Mouse (Mus musculus) kidney, adult 11 months (tissue): ENCODE measurements at regions not wholly inside any gene's neighbourhood (a gene's known extent, or its start where the extent isn't known, plus 50 kb on each side); places are given as distances from the start of the nearest gene placed in this dataset.
A peak's percentile ranks its signal among the peaks of the same experiment; 100 is the strongest.

ENCODE experiments used
- DNase-seq: peaks from one replicate; pipeline ENCODE4 v3.0.0; 2022

DNA sequence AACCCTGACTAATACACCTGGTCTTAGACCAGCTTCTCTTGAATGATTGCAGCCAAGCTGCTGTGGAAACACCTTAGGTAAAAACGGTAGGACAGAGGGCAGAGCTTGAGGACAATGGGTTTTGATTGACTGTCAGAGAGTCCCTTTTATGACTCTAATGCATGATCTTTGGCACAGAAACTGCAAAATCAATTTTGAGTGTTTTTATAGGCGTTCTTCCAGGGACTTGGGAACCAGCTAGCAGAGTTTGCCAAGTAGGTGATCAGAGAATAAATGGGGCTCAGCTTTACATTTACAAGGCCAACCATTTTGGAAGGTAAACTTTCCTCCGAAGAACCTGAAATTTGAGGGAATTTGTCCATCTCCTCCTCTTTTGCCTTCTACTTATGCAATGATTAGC, 213.6 kb upstream of the Far2 start:
- DNase-seq, result no peak

DNA sequence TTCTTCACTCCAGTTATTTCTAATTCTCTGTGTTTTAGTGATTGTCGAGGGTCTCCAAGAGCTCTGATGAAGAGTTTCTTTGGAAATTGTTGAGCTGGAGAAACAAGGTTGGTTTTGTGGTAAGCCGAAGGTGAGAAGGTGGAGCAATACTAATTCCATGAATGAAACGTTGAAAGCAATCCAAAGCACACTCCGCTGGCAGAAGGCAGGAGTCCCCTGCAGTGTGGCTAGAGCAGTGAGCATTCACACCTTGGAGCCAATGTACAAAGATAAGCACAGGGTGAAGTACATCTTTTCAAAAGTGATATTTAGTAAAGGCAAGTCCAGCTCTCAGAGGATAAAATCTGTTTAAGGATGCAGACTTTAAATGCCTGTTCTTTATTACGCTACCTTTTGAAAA, 208.2 kb upstream of the Far2 start:
- DNase-seq, result no peak

DNA sequence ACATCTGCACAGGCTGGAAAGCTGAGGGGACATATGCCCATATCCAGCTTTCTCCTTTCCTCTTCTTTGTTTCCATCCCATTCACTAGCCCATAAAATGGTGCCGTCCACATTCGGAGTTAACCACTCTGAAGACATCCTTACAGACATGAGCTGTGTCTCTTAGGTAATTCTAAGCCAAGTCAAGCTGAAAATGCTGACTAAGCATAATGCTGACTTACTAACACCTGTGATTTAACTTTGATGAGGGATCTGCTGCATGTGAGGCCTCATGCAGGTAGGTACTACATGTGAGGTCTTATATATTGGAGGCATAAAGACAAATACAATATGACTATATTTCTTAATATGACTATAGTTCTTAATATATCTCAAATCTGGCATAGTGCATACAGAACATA, 197.1 kb upstream of the Far2 start:
- no peak for DNase-seq

DNA sequence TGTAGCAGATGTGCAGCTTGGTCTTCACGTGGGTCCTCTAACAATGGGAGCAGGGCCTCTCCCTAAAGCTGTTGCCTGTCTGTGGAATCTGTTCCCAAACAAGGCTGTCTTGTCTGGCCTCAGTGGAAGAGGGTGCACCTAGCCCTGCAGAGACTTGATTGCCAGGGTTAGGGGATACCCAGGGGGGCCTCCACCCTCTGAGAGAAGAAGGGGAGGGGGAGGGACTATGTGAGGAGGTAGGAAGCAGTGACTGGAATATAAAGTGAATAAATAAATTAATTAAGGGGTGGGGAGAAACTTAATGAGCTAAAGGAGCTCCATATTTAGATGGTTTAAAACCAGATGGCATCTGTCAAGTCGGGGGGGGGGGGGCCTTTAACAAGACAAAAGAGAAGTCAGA, 185.9 kb upstream of the Far2 start:
- DNase-seq, result no peak

DNA sequence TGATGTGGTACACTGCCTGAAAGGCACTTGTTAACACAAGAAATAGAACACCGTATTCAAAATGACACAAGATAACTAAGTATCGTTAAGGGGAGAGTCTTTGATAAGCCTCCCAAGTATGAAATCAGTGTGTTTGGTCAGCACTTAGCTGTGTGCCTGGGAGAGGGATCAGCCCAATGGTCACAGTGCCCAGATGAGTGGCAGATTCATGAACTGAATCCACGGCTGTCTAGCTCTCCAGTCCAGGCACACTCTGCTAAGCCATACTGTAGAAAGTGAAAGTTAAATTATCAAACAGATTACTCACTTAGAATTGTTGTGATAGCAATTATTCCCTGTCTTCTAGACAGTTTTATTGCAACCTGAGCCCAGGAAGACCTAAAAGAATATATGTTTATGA, 176.0 kb upstream of the Far2 start:
- DNase-seq, result no peak

DNA sequence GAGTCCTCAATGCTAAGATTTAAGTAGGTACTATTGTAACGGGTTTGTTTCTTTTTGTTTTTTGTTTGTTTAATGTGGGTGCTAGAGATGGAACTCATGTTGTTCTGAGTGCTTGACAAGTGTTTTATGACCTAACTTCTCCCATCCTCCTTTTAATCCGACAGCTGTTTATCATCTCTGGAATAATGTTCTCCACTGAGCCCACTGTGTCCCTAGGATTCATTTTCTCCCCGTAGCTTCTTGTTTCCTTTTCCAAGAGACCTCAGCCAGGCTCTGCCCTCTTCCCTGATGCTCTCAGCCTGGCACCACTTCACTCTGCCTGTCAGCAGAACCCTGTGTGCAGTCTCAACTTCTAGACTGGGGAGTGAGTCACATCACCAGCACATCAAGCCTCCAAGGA, 173.9 kb upstream of the Far2 start:
- DNase-seq, result no peak

DNA sequence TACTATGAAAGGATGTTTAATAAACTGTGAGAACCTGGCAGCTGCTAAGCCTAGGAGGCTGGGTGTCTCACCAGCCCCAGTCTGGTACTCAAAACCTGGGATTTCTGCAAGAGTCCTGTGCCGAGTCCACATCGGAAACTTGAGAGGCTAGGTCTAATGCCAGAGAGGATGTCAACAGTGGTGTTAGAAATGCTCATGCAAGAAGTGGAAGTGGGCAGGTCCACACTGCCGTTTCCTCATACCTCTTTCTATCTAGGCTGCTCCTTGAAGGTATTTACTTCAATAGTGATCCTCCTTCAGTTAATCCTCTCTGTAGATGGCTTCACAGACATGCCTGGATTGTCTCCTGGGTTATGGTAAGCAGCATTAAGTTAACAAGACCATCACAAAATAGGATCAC, 168.6 kb upstream of the Far2 start:
- DNase-seq, result no peak

DNA sequence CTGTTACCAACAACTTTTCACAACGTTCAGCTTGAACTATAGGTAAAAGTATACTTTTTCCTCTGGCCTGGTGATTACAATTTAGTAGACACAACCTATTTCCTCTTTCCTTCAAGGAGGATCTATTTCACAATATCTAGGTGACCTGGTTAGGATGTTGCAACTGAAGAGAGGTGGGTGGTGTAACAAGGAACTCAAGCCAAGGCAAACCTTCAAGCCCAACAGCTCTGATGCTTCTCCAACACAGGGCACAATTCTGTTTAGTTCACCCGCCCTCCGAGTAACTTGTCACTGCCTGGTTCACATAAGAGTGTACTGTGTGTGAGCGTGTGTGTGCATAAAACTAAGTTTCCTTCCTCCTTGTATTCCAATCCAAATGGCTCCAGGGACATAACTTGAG, 161.2 kb upstream of the Far2 start:
- no peak for DNase-seq

DNA sequence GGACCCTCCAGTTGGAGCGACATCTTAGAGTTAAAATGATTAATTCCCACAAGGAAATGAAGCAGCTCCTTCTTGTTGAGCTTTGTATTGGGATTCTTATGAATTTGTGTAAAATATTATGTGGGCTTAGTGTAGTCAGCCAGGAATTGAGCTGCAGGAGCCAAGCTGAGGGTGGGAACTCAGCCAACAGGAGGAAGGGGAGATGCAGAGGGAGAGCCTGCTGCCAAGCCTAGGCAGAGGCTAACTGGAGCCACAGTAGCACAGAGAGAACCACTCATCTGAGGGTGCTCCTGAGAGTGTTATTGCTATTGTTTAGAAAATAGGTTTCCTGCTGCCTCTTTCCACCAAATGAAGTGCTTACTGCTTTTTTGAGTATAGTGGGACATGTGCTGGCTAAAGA, 127.4 kb upstream of the Far2 start:
- no peak for DNase-seq

DNA sequence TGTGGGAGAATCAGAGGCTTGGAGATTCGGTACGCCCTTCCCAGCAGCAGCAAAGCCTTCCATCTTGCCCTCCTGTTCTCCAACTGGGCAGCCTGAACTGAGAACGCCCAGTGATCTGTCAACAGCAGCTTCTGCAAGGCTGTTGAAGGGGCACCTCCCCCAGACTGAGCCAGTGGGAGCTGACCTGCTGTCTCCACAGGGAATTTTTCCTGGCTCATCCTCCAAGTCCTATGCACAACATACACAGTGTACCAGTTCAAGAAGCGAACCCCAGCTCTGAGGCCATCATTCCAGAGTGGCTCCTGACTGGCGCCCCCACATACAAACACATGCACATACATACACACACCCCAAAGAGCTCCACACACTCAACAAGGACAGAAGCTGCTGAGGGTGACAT, 126.0 kb upstream of the Far2 start:
- DNase-seq, result no peak

DNA sequence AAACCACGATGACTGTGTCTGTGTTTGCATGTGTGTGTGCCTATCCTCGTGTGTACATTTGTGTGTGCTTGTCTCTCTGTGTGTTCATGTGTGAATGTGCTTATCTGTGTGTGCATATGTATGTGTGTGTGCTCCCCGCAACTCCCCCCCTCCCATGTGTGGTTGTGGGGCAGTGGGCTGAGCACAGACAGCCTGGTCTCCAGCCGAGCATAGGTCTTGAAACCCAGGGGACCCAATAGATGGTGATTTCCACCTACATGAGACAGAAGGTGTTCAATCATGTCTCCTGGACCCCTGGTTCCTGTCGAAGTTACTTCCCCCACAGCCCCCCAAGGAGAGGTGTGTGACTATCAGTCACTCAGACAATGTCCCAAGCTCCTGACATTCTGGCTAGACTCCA, 124.6 kb upstream of the Far2 start:
- DNase-seq, result no peak

DNA sequence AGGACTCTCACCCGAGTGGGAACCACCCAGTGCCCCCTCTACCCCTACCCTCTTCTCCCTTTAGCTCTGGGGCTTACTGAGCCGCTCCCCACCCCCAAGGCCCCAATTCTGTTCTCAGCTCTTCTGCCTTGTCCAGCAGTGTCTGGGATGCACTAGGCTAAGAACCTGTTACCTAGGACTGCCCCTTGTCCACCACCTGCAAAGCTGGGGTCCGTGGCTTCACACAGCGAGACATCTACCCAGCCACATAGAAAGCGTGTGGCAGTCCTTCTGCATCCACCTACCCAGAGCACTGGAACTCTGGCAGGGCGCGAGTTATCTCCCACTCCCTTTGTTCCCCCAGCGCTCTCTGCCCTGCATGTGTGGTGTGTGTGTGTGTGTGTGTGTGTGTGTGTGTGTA, 123.8 kb upstream of the Far2 start:
- DNase-seq, result no peak

DNA sequence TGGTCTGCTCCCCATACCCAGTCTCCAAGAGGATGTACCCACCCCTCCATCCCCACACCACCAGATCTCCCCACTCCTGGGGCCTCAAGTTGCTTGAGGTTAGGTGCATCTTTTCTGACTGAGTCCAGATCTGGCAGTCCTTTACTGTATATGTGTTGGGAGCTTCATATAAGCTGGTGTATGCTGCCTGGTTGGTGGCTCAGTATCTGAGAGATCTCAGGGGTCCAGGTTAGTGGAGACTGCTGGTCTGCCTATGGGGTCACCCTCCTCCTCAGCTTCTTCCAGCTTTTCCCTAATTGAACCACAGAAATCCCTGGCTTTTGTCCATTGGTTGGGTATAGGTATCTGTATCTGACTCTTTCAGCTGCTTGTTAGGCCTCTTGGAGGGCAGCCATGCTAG, 118.1 kb upstream of the Far2 start:
- DNase-seq, result no peak

DNA sequence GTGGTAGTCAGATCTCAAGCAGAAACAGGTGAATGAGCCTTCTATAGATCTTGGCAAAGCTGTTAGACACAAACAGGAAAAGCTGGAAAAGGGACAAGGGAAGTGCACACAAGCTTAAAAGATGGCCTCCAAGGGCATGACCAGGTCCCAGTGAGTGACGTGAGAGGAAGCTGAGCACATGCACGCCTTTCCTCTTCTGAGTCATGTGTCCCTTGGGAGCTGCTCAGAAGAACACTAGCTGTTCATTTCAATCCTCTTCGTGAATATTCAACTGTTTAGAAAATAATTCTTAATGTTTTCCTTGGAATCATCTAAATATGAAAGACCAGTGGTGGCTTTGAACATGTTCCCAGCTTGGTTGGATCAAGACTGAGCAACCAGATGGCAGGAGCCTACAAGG, 103.0 kb upstream of the Far2 start:
- DNase-seq, result no peak

DNA sequence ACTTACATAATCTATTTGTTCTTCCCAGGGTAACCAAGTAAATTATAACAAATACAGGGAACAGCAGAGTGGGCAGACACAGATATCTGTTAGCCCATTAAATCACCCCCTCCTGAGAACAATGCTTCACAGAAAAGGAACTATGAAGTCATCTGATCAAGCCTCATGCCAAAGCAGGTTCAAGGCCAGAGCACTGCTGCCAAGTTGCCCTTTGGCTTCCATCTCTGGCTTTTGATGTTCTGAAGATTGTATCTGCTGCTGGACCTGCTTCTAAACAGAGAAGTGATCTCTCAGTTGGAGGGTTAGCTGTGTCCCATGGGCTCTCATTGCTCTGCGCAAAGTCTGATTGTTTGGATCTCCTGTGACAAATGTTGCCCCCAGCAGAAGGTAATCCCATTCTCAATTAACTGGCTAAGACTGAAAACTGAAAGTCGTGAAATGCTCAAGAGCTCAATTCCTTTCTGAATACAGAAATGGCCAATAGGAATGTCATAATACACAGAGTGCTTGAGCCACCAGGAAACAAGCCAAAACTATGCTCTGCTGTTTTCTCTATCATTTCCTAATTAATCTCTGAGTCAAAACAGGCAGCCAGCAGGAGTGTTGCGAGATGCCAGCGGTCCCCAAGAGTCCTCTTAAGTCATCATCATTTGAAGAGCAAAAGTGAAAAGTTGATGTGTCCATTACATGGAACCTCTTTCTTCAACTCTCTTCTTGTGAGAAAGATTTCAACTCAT, 102.0 kb upstream of the Far2 start:
- no peak for DNase-seq

DNA sequence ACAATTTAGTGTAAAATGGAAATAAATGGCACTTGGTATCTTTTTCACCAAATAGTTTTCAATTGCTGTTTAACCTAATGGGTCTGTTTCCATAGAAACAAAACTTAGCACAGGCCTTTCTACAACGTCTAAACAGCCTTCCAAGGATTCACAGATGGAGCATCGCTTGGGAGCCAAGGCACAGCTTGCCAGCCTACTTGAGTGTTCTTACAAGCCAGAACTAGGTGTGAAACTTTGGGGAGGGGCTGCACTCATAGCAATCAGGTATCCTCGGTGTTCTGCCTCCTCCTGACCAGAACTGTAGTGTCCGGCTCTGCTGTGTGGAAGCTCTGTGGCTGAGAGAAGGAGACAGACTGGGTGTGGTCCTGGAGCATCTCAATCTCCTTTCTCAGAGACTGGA, 99.1 kb upstream of the Far2 start:
- DNase-seq, result no peak

DNA sequence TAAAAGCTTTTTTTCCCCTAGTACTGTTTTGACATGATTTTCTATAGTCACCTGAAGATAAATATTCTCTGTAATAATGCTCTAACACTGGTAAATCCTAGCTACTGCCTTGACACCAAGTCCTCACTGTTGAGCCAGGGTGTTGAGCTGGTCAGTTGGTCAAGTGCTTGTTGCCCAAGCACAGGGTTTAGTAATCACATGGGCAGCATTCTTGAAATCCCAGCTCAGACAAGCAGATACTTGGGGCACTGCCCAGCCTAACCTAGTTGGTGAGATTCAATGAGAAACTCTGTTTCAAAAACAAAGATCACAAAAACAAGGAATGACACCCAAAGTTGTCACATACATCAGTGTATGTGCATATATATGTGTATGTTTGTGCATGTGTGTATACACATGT, 95.4 kb upstream of the Far2 start:
- DNase-seq, result peak; percentile 13

DNA sequence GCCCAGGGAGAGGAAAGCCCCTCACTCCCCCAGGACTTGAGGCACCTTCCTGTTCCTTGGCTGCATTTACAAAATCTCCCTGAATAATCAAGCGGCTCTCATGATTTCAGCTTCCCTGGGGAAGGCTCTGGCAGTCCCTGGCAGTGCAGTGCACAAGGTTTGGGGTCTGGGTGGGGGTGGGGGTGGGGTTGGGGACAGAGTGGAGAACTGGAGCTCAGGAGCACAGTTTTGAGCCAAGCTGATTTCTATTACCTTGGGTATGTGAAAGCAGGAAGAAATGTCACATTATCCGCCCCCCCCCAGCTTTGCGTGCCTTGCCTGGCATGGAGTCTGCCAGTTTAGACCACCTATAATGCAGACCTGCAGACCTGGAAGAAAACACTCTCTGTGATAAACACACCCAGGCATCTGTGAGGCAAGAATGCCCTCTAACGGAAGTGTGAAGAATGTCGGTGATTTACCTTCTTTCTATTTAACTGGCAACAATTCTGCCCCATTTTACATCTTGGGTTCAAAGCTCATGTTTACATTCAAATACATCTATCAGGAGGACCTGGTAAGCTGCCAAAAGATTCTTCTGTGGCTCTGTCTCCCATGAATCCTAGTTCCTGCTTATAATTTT, 93.9 kb upstream of the Far2 start:
- no peak for DNase-seq

DNA sequence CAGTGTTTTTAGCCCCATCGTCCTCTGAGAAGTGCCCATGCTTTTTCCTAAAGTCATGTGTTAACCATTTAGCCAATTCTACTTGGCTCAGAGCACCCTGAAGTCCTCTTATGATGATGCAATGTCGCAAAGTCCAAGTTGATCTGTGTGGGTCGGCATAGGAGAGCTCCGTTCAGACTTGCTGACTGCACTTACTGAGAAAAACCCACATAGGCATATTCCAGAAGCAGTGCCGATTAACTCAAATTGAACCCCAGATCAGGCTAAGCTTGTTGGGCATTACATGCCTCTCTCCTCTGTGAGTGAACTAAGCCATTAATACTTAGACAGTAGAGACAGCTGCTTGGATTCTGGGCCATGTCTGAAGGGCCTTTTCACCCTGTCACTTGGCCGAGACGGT, 93.3 kb upstream of the Far2 start:
- peak; percentile 75 for DNase-seq

DNA sequence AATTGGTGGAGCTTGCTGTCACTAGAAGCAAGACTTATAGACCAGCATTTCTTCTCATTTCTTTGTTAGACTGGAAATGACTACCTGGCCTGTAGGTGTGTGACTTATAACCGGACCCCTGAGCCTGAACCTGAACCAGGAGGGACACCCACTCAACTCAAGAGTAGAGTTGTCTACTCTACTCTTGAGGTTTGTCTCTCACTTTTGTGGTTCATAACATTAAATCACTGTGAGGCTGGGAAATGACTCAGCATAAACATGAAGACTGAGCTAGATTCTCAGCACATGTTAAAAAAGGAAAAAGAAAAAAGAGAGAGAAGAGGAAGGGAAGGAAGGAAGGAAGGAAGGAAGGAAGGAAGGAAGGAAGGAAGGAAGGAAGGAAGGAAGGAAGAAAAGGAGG, 92.8 kb upstream of the Far2 start:
- no peak for DNase-seq

DNA sequence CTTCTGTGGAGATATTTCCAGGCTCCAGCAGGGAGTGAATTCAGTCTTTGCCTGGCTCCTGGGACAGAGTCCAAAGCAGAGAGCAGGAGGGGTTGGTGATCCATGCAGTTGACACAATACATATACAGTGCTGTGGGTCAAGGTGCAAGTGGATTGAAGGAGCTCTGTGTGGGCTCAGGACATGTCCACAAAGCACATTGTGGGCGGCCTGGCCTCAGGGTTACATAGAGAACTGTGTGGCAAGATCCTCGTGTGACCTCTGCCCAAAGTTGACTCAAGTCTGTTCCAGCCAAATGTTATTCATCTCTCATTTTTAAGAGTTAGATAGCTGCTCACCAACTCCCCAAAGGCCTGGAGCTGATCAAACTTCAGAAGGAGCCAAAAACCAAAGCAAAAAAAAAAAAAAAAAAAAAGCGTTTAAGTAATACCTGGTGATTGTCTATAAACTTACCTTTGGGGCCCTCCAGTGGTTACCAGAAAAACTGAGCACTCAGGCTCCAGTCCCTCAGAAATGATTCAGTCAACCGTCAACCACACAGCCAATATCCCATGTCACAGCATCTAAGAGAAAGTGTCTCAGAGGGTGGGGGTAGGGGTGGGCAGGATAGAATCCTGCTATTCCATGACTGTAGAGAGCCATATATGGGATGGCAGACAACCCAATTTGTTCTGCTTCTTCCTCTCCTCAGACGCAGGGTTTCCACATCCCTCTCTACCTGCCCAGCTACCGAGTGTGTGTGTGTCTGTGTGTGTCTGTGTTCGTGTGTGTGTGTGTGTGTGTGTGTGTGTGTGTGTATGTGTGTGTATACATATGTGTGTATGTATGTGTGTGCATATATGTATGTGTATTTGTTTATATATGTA, 91.9 kb upstream of the Far2 start:
- peak; percentile 49 for DNase-seq

DNA sequence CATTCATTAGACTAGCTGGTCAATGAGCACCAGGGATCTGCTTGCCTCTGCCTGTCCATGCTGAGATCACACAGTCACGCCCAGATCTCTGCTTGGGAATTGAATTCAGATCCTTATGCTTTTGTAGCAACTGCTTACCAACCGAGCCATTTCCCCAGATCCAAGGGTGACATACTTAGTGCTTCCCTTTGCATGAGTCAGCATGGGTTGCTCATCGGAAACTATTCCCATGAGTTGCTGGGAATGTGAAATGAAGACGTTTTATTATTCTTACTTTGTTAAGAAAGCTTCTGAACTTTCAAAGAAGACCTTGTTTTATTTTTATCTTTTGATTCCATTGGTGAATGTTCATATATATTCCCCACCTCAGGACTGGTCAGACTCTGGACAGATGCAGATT, 82.3 kb upstream of the Far2 start:
- no peak for DNase-seq

DNA sequence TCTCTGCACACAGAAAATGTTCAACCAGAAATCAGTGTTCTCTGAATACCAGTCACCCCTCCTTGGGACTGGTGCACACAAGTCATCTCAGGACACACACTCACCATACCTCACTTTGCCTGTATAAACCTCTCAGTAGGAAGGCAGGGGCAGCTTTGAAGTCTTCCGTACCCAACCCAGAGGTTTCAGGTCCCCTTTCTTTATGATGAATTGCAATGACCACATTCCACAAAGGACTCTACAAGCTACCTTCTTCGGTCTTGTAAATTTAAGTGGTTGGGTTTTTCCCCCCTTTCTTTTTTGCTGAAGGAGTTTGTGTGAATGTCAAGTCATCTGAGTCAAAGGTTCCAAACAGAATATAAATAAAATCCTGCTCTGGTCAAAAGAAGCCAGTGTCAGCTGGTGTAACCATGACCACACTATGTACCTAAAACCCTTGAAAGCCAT, 76.9 kb upstream of the Far2 start:
- DNase-seq, result no peak

DNA sequence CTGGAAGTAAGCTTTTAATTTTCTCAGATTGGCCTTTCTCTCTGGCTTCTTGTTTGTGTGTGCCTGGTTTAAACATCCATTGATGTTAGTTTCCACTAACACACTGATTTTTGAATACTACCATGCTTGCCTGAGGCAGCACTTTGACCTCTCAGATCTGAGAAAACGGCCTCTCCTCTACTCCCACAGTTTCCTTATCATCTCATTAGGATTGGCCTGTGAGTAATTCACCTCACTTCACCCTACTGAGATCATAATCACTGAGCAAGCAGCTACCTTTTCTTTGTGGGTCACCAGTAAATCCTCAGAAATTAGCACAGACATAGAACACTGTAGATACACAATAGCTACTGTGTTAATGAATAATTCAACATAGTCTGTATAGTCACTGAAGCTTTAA, 74.5 kb upstream of the Far2 start:
- no peak for DNase-seq
